Mouse (Mus musculus) embryonic facial prominence, embryonic 12.5 days (tissue): ENCODE measurements at regions not wholly inside any gene's neighbourhood (a gene's known extent, or its start where the extent isn't known, plus 50 kb on each side); places are given as distances from the start of the nearest gene placed in this dataset.

Experiments used
- ATAC-seq: fragments of 200-750 bp; cut with Nextera tagmentation; 2 replicates; pipeline ENCODE4 v1.8.0; 2017; ENCODE audit not compliant: insufficient number of reproducible peaks, insufficient read depth, low FRiP score, low TSS enrichment
- H3K27ac ChIP-seq: fragments of 300-500 bp; sonication (generic); 2 replicates; pipeline ENCODE4 v1.5.1; 2016; ENCODE audit warnings: mild to moderate bottlenecking
- H3K27me3 ChIP-seq: fragments of 300-500 bp; sonication (generic); 2 replicates; pipeline ENCODE4 v1.6.1; 2016; ENCODE audit warnings: mild to moderate bottlenecking, moderate library complexity
- H3K36me3 ChIP-seq: fragments of 300-500 bp; sonication (generic); 2 replicates; pipeline ENCODE4 v1.6.1; 2016; ENCODE audit warnings: mild to moderate bottlenecking
- H3K4me1 ChIP-seq: fragments of 300-500 bp; sonication (generic); 2 replicates; pipeline ENCODE4 v1.6.1; 2016
- H3K4me2 ChIP-seq: fragments of 300-500 bp; sonication (generic); replicated peaks from 2 replicates; pipeline ENCODE4 v1.6.1; 2016; ENCODE audit warnings: mild to moderate bottlenecking, moderate library complexity
- H3K4me3 ChIP-seq: fragments of 300-500 bp; sonication (generic); 2 replicates; pipeline ENCODE4 v1.5.1; 2016; ENCODE audit warnings: mild to moderate bottlenecking
- H3K9ac ChIP-seq: fragments of 300-500 bp; sonication (generic); 2 replicates; pipeline ENCODE4 v1.6.1; 2016; ENCODE audit warnings: mild to moderate bottlenecking, moderate library complexity
- H3K9me3 ChIP-seq: fragments of 300-500 bp; sonication (generic); 2 replicates; pipeline ENCODE4 v1.6.1; 2016; ENCODE audit warnings: mild to moderate bottlenecking, moderate library complexity
- WGBS: fragments of 180-500 bp; shearing (Covaris S2); methylation state at CpG from one replicate; pipeline ENCODE4 v1.1.7; 2016; 5-methylcytosine and 5-hydroxymethylcytosine counted together

- no peak overlapping the region for H3K9ac ChIP-seq
- no peaks in the 10 kb centered on the region for H3K36me3 ChIP-seq
- no peaks in the 10 kb centered on the region for H3K4me1 ChIP-seq
- H3K4me2 ChIP-seq: no peak overlapping the region
- no peaks in the 10 kb centered on the region for H3K9me3 ChIP-seq
- no peak for ATAC-seq
- H3K4me3 ChIP-seq: no peak overlapping the region
- H3K27ac ChIP-seq: no peak overlapping the region
- no peaks in the 10 kb centered on the region for H3K27me3 ChIP-seq
Observed at GRCm38 (mm10) chr1:28229611-28230010, 550.4 kb downstream of the Gm597 start.

GRCm38 (mm10) chr1:28214243-28215038, 565.6 kb downstream of the Gm597 start:
- 0 out of 2 replicates have a peak, but pooled peaks have one; percentile 74 for ATAC-seq
- Histone ChIP-seq H3K4me3 (no peak overlapping the region), H3K9ac (no peak overlapping the region), H3K4me1 (no peaks in the 10 kb centered on the region), H3K27me3 (no peaks in the 10 kb centered on the region), H3K36me3 (no peaks in the 10 kb centered on the region), H3K4me2 (no peak overlapping the region), H3K27ac (no peak overlapping the region), H3K9me3 (no peaks in the 10 kb centered on the region)
- WGBS: 39% methylated on average over 2 of the region's 2 CpGs
